Mouse (Mus musculus): ENCODE data around the gene Naa30. TPM values are rescaled to one million over a fixed set of nuclear protein-coding genes. Genes with fewer than 3 reads are reported as not detected.

Gene Naa30
- polyA plus RNA-seq (2014; fragmentation: Nextera tagmentation; extraction: Ambion mirVana): 20.3 and 23.8 TPM in 2 replicates

GRCm38 (mm10) chr14:49171867-49172581 lies at the start of gene Naa30:
Gene Naa30 (plus strand): TSS chr14:49172226.
- peak within 1 kb of the TSS; percentile 87 for H3K27ac ChIP-seq
- H3K27me3 ChIP-seq (ENCODE audit: control insufficient read depth, insufficient read depth, low read length): no peaks in the 10 kb centered on the region
- H3K36me3 ChIP-seq (replicated peaks; ENCODE audit: control insufficient read depth, insufficient read depth): peaks cover 9% of the 10 kb centered on the region; the same call in 1 of the 2 replicates
- under 1% methylated on average over 29 of the region's 86 CpGs for WGBS
- DNase-seq (ENCODE audit: low spot score): peak; percentile 86
- ATAC-seq (ENCODE audit: low FRiP score): peak; percentile 92
- peak within 1 kb of the TSS; percentile 95 for H3K9ac ChIP-seq
- peaks cover 33% of the 10 kb centered on the region for H3K4me1 ChIP-seq (replicated peaks; ENCODE audit: control insufficient read depth, insufficient read depth, low read length)
- H3K4me3 ChIP-seq (replicated peaks; ENCODE audit: low read length): peak within 1 kb of the TSS; percentile 91
- H3K4me2 ChIP-seq (replicated peaks): peak within 1 kb of the TSS; percentile 82
- H3K9me3 ChIP-seq (ENCODE audit: control insufficient read depth, low read length): no peaks in the 10 kb centered on the region

- Histone ChIP-seq H3K9ac (peak overlapping the region; percentile 49), H3K27ac (no peak overlapping the region)
- 0 out of 2 replicates have a peak, but pooled peaks have one; percentile 53 for ATAC-seq (ENCODE audit: low FRiP score)
Observed at GRCm38 (mm10) chr14:49127162-49127779, 44.8 kb upstream of the Naa30 start.

GRCm38 (mm10) chr14:49128544-49129263 lies 43.3 kb upstream of the Naa30 start:
- DNase-seq (ENCODE audit: low spot score): no peak
- Histone ChIP-seq H3K36me3 (replicated peaks; ENCODE audit: control insufficient read depth, insufficient read depth) (no peaks in the 10 kb centered on the region), H3K9me3 (ENCODE audit: control insufficient read depth, low read length) (no peaks in the 10 kb centered on the region), H3K4me1 (replicated peaks; ENCODE audit: control insufficient read depth, insufficient read depth, low read length) (no peaks in the 10 kb centered on the region; the same call in 1 of the 2 replicates), H3K27me3 (ENCODE audit: control insufficient read depth, insufficient read depth, low read length) (no peaks in the 10 kb centered on the region), H3K4me2 (replicated peaks) (no peak overlapping the region), H3K27ac (no peak overlapping the region), H3K4me3 (replicated peaks; ENCODE audit: low read length) (no peak overlapping the region), H3K9ac (no peak overlapping the region)
- ATAC-seq (ENCODE audit: low FRiP score): no peak
- WGBS: 36% methylated on average over 10 of the region's 10 CpGs

More at GRCm38 (mm10) chr14:49127162-49127779, 44.8 kb upstream of the Naa30 start:
- peak; percentile 50 for DNase-seq (ENCODE audit: low spot score)
- WGBS: 27% methylated on average over 23 of the region's 23 CpGs
- Histone ChIP-seq H3K27me3 (ENCODE audit: control insufficient read depth, insufficient read depth, low read length) (no peaks in the 10 kb centered on the region), H3K4me2 (replicated peaks) (peak overlapping the region; percentile 46), H3K4me3 (replicated peaks; ENCODE audit: low read length) (peak overlapping the region; percentile 16; the same call in 1 of the 2 replicates), H3K4me1 (replicated peaks; ENCODE audit: control insufficient read depth, insufficient read depth, low read length) (no peaks in the 10 kb centered on the region; the same call in 1 of the 2 replicates), H3K9me3 (ENCODE audit: control insufficient read depth, low read length) (no peaks in the 10 kb centered on the region), H3K36me3 (replicated peaks; ENCODE audit: control insufficient read depth, insufficient read depth) (no peaks in the 10 kb centered on the region)

DNA sequence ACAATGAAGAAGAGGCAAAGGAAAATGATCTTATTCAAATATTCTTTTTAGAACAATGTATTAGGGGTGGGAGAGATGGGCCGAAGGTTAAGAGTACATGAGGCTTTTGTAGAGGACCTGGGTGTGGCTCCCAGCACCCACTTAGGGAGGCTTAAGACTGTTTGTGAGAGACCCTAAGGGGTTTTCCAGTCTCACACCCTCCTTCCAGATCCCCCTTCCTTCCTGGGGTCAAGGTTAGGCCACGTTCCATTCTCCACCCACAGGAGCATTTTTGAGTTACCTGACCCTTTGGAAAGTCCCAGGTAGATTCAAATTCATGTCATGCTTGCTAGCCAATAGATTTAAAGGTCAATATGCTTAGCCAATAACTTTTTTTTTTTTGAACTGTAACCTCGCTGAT lies 39.6 kb upstream of the Naa30 start:
- no peaks in the 10 kb centered on the region for H3K27me3 ChIP-seq (ENCODE audit: control insufficient read depth, insufficient read depth, low read length)
- H3K9me3 ChIP-seq (ENCODE audit: control insufficient read depth, low read length): no peaks in the 10 kb centered on the region
- H3K9ac ChIP-seq: no peak overlapping the region
- 87% methylated on average over 3 of the region's 3 CpGs for WGBS
- no peak overlapping the region for H3K4me3 ChIP-seq (replicated peaks; ENCODE audit: low read length)
- H3K27ac ChIP-seq: no peak overlapping the region
- ATAC-seq (ENCODE audit: low FRiP score) (no peak), DNase-seq (ENCODE audit: low spot score) (no peak)
- H3K4me2 ChIP-seq (replicated peaks): no peak overlapping the region
- no peaks in the 10 kb centered on the region for H3K36me3 ChIP-seq (replicated peaks; ENCODE audit: control insufficient read depth, insufficient read depth)
- no peaks in the 10 kb centered on the region; the same call in 1 of the 2 replicates for H3K4me1 ChIP-seq (replicated peaks; ENCODE audit: control insufficient read depth, insufficient read depth, low read length)

DNA sequence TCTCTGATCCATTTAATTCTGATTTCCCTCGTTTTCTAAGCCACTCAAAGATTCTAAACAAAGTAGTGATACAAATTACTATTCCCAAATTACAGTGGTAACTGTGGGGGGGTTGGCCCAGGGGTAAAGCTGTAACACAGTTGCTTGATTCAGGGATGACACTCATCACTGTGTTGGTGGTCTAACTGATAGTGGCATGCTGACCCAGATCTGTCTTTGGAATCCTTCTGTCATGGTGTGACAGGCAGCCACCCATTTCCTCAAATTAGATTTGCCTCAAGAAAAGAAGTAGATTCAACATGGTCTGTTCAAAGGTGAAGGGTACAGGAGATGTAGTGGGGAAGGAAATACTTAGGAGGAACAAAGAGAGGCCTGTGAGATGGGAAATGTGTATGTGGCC lies 33.9 kb upstream of the Naa30 start:
- Histone ChIP-seq H3K4me3 (replicated peaks; ENCODE audit: low read length) (no peak overlapping the region), H3K27ac (no peak overlapping the region), H3K9me3 (ENCODE audit: control insufficient read depth, low read length) (no peaks in the 10 kb centered on the region), H3K4me1 (replicated peaks; ENCODE audit: control insufficient read depth, insufficient read depth, low read length) (no peaks in the 10 kb centered on the region), H3K36me3 (replicated peaks; ENCODE audit: control insufficient read depth, insufficient read depth) (no peaks in the 10 kb centered on the region), H3K9ac (no peak overlapping the region), H3K27me3 (ENCODE audit: control insufficient read depth, insufficient read depth, low read length) (no peaks in the 10 kb centered on the region), H3K4me2 (replicated peaks) (no peak overlapping the region)
- no peak for DNase-seq (ENCODE audit: low spot score)
- 72% methylated on average over 1 of the region's 1 CpGs for WGBS
- no peak for ATAC-seq (ENCODE audit: low FRiP score)

DNA sequence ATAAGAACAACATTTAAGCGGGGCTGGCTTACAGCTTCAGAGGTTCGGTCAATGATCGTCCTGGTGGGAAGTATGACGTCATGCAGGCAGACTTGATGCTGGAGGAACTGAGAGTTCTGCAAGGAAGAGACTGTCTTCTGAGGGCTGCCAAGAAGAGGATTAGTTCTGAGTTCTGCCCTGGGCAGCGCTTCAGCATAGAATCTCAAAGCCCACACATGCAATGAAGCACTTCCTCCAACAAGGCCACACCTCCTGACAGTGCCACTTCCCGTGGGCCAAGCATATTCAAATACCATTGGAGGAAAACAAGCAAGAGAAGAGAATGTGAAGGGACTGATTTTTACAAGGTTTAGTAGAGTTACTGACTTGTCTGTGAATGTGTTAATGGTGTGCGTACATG lies 31.3 kb upstream of the Naa30 start:
- Histone ChIP-seq H3K9ac (no peak overlapping the region), H3K27me3 (ENCODE audit: control insufficient read depth, insufficient read depth, low read length) (no peaks in the 10 kb centered on the region), H3K4me1 (replicated peaks; ENCODE audit: control insufficient read depth, insufficient read depth, low read length) (no peaks in the 10 kb centered on the region), H3K36me3 (replicated peaks; ENCODE audit: control insufficient read depth, insufficient read depth) (no peaks in the 10 kb centered on the region), H3K27ac (no peak overlapping the region), H3K4me2 (replicated peaks) (no peak overlapping the region), H3K9me3 (ENCODE audit: control insufficient read depth, low read length) (no peaks in the 10 kb centered on the region), H3K4me3 (replicated peaks; ENCODE audit: low read length) (no peak overlapping the region)
- 94% methylated on average over 7 of the region's 7 CpGs for WGBS
- no peak for DNase-seq (ENCODE audit: low spot score)
- no peak for ATAC-seq (ENCODE audit: low FRiP score)

- Histone ChIP-seq H3K27me3 (ENCODE audit: control insufficient read depth, insufficient read depth, low read length) (no peaks in the 10 kb centered on the region), H3K4me1 (replicated peaks; ENCODE audit: control insufficient read depth, insufficient read depth, low read length) (no peaks in the 10 kb centered on the region), H3K4me3 (replicated peaks; ENCODE audit: low read length) (no peak overlapping the region), H3K9ac (no peak overlapping the region), H3K27ac (no peak overlapping the region), H3K36me3 (replicated peaks; ENCODE audit: control insufficient read depth, insufficient read depth) (no peaks in the 10 kb centered on the region), H3K4me2 (replicated peaks) (no peak overlapping the region), H3K9me3 (ENCODE audit: control insufficient read depth, low read length) (no peaks in the 10 kb centered on the region)
- ATAC-seq (ENCODE audit: low FRiP score) (no peak), DNase-seq (ENCODE audit: low spot score) (peak; percentile 74)
- WGBS: 37% methylated on average over 7 of the region's 7 CpGs
Observed at GRCm38 (mm10) chr14:49153801-49154200, 18.2 kb upstream of the Naa30 start.

GRCm38 (mm10) chr14:49155572-49155971 lies 16.5 kb upstream of the Naa30 start:
- Histone ChIP-seq H3K9ac (no peak overlapping the region), H3K36me3 (replicated peaks; ENCODE audit: control insufficient read depth, insufficient read depth) (no peaks in the 10 kb centered on the region), H3K4me2 (replicated peaks) (no peak overlapping the region), H3K27ac (no peak overlapping the region), H3K27me3 (ENCODE audit: control insufficient read depth, insufficient read depth, low read length) (no peaks in the 10 kb centered on the region), H3K4me3 (replicated peaks; ENCODE audit: low read length) (no peak overlapping the region), H3K4me1 (replicated peaks; ENCODE audit: control insufficient read depth, insufficient read depth, low read length) (no peaks in the 10 kb centered on the region), H3K9me3 (ENCODE audit: control insufficient read depth, low read length) (no peaks in the 10 kb centered on the region)
- DNase-seq (ENCODE audit: low spot score) (no peak), ATAC-seq (ENCODE audit: low FRiP score) (no peak)
- 35% methylated on average over 5 of the region's 5 CpGs for WGBS
